Mouse (Mus musculus): ENCODE data around the gene Dpp10.

Dpp10 gene

DNA sequence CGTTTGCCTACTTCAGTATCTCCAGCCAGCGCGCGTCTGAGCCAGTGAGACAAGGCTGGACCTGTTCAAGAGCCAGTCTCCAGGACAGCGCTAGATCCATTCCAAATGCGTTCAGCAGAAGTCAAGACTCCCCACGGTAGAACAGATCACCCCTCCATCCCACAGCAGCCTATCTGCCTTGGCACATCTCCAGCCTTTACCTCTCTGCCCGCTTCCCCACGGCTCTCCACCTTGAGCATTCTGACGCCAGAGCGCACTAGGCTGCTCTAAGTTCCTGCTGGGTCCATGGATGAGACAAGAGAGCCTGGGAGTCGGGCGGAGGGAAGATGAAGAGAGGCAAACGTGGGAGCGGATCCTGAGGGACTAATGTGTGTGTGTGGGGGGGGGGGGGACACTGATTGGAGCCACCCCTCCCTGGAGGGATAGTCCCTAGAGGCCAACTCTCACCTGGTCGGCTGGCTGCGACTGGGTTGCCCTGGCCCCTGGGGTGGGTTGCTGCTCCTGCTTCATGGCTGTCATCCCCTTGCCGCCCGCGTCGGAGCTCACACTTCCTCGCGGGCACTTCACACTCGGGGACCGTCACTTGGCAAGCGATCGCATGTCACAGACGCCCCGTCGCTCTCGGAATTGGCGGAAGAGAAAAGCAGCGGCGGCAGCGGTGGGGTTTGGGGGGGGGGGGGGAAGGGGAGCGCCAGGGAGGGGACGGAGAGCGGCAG lies at the start of gene Dpp10:
Gene Dpp10, minus strand, starts transcription at position 635 of the 716 bp plus-strand sequence.
- no peak for DNase-seq (ENCODE audit: low read depth, low spot score)

DNA sequence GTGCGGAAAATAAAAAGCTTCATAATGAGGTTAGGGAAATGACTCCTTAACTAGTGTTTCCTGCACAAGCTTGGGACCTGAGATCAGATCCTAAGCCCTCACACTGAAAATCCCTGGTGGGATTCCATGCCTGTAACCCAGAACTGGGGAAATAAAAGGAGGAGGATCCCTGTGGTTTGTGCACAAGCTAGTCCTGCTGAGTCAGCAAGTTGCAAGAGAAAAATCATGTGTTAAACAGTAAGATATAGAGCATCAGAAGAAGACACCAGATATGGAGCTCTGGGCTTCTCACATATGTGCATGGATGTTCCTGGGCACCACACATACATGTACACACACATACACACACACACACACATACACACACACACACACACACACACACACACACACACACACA lies 3.2 kb upstream of the Dpp10 start:
- no peak for DNase-seq (ENCODE audit: low read depth, low spot score)

DNA sequence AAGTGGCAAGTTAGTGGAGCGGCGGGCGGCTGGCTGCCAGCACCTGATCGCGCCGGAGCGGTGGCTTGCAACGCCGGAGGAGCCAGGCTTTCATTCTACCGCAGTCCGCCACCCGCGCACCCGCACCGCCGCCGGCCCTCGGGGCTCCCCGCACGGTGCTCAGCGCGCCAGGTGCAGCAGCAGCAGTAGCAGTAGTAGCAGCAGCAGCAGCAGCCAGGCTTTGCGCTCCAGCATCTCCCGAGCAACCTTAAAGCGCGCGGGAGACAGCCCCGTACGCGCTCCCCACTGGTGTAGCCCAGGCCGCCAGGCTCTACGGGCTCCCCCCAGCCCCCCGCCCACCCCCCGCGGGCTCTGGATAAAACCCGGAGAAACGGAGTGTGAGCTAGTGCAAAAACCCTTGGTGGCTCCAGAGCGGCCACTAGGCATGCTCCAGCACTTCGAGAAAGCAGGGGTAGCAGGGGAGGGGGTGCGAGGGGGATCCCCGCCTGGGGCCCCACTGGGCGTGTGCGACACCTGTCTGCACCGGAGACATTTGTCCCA lies 472 bp upstream of the Dpp10 start:
- peak; percentile 61 for DNase-seq (ENCODE audit: low read depth, low spot score)

DNA sequence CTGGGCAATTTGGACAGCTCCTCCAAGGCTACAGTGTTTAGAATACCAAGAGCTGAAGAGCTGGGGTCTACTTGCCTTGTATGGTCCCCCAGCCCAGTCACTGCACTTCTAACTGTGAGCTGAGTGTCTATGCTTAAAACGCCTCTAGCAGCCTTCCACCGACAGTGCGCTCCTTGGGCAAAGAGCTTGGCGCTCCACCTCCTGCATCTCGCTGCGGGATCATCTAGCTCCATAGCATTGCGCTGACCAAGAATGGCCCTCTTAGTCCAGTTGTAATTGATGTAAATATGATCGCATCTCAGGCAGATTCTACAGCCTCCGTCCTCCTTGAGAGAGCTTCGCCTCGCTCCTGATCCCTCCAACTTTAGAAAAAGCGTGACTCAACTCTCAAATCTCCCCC lies 1.2 kb downstream of the Dpp10 start:
- DNase-seq (ENCODE audit: low read depth, low spot score): no peak

DNA sequence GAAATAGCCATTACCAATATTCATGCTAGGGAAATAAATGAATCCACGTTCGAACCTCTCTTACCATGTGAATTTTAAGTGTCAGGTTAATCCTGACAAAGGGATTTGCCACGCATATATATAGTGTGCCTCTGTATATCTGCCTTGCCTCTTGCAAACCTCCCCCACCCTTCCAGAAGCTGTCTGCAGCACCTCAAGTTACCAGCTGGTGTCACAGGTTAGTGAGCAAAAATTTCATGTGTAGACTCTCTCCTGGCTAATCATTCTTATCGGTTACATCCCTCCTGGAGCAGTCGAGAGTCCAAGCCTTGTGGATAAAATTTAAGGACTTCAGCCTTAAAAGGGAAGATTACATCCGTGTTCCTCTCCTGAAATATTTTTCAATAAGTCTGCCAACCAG lies 1.9 kb downstream of the Dpp10 start:
- DNase-seq (ENCODE audit: low read depth, low spot score): no peak

DNA sequence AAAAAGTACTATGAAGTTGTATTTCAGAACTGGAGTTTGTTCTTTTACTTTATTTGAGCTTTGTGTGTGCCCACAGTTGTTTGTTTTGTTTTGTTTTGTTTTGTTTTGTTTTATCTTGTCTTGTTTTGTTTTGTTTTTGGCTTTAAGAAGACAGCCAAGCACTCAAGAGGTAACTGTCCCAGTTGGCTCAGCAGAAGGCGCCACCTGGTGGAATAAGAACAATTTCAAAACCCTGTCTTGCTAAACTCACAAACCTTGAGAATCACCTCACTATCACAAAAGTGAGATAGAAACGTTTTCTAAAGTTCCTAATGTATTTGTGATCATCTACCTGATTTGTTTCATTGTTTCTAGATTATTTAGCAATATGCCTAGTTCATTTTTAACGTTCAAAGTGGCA lies 3.8 kb downstream of the Dpp10 start:
- DNase-seq (ENCODE audit: low read depth, low spot score): no peak

DNA sequence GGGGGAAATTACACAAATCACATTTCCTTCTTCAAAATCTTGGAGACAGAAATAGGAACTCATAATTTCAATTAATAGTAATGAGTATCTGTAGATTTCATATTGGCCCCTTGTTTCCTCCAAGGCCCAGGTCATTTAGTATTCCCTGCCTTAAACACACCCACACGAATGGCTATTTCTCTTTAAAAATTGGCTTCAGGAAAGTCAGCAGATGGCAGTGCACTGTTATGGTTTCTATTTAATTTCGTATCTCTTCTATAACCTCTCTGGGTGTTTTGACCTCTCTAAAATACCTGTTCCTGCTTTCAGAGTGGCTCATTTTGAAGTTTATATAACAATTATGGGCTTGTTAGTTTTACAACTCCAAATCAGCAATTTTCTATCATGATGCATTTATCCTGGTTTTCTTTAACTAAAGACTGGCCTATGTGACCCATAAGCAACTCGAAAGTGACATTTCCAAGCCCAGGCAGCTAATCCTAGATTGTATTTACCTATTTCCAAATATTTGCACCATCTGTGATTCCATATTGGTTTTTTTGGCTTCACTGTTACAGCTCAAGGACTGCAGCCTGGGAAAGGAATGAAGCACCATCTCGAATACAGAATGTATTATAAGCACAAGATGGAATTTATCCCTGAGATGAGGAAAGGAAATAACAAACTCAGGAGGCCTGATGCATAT lies 9.9 kb downstream of the Dpp10 start:
- no peak for DNase-seq (ENCODE audit: low read depth, low spot score)

DNA sequence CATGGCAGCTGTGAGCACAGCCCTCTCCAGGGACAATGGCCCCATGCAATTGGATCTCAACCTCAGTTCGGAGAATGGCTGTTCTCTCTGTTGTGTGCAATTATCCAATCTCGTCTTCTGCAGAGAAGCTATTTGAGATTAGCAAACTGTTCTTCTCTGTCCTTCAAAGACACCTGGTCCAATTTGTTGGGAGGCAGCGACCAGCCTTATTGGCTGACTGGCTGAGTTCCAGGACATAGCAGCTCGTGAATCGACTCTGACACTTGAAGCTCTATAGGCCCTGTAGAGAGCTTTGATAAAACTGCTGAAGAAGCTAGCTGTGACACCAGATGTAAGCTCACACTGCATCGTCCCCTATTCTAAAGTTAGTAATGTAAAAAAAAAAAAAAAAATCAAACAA lies 12.7 kb downstream of the Dpp10 start:
- no peak for DNase-seq (ENCODE audit: low read depth, low spot score)

DNA sequence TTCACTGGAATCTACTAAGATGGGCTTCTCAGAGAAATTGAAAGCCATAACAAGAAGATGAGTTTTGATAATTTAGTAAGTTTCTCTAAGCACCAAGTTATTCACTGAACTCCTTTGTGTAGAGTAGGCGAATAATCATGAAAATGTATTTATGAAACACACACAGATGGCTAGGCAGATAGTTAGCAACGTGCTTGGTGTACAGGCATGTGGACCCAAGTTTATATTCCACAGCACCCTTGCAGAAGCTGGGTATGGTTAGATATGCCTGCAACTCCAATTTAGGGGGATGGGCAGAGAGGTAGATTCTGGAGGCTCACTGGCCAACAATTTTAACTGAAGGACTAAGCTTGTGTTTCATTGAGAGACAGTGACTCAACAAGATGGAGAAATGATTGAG lies 13.4 kb downstream of the Dpp10 start:
- no peak for DNase-seq (ENCODE audit: low read depth, low spot score)

DNA sequence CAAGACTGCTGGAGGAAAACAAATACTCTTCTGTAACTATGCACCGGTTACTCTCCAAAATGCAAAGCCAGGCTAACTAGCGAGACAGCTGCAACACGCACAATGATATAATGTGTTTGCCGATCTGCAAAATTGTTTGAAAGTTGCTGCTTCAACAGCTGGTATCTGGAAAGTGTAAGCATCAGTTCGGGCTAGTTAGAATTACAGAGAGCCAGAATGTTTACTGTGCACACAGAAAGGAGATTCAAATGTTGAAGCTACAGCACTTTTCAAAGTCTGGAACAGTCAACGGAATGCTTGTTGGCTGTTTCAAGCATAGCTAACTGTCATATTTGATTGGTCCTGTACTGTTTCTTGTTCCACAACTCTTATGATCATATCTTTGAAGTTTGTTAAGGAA lies 42.6 kb downstream of the Dpp10 start:
- peak; percentile 10 for DNase-seq (ENCODE audit: low read depth, low spot score)

DNA sequence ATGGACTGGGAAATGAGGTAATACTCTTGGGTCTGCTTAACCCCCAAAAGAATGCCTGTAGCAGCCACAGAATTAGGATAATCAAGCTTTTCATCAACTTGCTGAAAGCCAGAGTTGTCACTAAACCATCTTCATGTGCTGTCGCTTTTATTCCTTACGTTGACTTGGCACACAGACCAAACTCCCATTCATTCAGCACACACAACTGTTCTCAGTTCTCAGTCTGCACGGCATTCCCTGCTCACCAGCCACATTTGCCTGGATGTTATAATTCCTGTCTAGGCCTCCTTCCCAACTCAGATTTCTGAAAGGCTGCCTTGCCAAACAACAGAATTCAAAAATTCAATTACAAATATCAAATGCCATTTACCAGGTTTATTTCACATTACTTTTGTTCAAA lies 49.6 kb downstream of the Dpp10 start:
- DNase-seq (ENCODE audit: low read depth, low spot score): no peak

DNA sequence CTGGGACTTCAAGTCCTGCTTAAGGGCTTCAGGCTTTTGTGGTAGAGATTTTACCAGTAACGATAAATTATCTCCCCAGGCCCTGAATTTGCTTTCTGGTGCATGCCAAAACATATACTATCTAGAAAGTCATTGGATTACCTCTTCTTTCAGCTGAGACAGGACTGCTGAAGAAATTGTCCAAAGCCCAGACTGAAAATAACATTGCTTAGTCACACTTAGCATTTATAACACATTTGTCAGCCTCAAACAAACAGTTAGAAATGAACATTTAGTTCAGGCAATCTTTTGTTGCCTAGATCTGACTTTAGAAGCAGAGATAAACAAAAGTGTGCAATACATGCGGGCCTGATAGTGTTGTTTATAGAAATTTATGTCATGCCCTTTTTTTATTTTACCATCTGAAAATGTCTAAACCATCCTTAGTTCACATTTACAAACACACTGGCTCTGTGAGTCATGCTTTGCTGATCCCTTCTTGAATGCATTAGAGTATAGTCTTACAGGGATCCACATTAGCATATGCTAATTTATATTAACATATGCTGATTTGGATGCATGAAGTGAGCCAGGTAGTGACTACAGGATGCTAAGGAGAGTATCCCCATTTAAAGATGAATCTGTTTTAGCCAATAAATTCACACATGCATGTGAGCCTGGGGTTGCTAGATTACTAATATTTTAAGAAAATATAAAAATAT lies 59.9 kb downstream of the Dpp10 start:
- DNase-seq (ENCODE audit: low read depth, low spot score): no peak

DNA sequence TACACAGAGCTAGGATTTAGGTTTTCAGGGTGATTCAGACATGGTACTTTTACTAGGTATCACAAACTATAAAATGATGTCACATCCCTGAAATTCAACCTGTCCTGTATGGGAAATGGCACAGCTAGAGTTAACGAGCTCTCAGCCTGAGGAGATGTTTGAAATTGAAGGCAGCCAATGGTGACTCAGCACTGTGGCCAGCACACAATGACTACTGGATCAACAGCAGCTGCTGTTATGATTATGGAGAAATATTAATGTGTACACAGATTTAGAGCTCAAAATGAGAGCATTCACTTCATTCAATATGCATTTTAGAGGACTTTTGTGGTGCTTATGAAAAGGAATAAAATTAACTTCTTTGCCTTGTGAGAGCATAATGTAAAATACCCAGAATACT lies 66.8 kb downstream of the Dpp10 start:
- DNase-seq (ENCODE audit: low read depth, low spot score): no peak

DNA sequence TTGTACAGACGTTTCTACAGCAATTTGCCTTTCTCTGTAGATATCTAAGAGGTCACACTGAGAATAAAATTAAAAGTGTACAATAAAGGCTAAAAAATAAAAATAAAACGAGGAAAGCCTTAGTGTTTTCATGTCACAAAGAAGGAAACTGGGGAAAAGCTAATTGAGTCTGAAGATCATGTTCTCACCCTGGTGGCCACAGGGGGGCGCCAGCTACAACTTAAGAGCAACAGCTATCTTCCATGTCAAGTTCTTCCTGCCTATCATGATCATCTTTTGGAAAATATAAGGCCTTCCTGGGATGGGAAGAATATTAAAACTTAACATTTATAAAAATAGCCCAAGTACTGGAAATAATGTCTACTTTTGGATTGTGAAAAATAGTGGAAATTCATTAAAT lies 70.7 kb downstream of the Dpp10 start:
- DNase-seq (ENCODE audit: low read depth, low spot score): no peak

DNA sequence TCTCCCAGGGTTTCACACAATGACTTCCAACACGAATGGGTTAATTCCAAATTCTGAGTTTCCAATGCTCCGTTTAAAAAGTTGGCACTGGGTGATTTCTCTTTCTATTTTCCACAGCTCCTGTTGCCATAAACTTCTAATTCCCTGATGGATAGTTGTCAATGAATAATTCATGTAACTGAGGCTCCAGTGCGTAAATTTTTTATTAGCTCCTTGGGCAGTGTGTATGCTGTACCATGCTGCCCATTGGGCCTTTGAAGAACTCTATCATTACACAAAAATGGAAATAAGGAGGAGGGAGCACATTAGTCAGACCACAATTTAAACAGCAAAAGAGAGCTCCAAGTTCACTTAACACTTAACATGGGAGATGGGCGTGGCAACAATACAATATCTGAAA lies 99.2 kb downstream of the Dpp10 start:
- no peak for DNase-seq (ENCODE audit: low read depth, low spot score)

DNA sequence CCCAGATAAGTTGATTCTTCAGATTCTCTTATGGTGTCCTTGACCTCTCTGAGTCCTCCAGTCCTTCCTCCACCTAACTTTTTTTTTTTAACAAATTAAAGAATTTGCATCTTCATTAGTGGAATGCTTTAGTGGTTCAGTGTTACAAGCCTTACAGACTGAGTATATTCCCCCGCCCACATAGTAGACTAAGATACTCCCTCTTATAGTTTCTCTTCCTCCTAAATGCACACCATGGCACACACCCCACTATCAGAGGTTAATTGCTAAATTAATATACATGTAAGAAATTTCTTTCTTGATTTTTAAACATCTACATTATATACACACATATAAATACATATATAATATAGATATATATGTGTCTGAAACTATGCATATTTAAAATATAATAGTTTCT lies 104.5 kb downstream of the Dpp10 start:
- DNase-seq (ENCODE audit: low read depth, low spot score): no peak

DNA sequence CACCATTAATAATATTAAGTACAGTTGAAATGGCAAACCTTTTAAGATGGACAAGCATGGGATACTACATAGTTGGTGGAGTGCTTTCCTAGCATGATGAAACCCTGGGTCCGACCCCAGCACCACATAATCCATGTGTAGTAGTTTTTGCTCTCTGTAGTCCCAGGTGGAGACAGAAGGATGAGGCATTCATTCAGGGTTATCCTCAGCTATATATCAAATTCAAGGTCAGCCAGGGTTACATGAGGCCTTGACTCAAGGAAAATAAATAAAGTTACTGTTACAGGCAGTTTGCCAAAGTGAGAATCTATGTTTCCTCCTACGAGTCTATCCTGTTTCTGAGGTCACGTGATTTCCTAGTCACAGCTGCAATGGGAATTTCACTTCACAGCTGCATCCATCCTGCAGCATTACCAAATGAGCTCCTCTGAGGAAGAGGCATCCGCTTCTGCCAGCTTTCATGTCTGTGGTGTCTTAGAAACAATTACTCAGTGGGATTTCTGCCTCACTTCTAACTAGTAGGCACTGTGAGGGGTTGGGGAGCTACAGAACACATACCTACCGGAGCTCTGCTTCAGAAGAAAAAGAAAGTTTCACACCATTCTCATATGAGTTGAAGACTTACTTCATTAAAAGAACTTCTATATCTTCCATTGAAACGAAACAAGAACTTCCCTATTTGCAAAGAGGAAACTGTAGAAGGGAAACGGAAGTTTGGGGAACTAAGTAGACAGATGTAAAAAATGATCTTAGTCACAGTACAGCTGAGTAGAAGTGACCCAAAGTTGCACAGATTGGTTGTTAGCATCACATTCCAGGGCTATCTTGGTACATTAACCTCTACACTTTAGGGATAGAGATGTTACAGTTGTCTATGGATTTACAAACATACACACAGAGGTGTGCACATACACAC lies 111.3 kb downstream of the Dpp10 start:
- DNase-seq (ENCODE audit: low read depth, low spot score): no peak

DNA sequence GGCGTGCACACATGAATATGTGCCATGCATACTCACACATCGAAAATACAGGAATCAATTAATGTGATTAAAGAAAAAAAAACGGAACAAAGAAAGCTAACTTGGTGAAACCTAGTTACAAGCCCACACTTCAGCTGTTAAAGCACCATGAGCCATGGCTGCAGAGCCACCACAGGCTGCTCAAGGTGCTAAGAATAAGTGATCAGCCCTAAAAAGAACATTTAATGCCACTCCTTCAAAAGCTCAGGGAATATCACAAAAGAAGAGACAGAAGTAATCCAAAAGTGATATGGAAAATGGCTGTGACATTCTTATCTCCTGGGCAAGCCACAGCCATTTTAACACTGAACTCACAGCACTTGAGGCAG lies 117.4 kb downstream of the Dpp10 start:
- DNase-seq (ENCODE audit: low read depth, low spot score): no peak

DNA sequence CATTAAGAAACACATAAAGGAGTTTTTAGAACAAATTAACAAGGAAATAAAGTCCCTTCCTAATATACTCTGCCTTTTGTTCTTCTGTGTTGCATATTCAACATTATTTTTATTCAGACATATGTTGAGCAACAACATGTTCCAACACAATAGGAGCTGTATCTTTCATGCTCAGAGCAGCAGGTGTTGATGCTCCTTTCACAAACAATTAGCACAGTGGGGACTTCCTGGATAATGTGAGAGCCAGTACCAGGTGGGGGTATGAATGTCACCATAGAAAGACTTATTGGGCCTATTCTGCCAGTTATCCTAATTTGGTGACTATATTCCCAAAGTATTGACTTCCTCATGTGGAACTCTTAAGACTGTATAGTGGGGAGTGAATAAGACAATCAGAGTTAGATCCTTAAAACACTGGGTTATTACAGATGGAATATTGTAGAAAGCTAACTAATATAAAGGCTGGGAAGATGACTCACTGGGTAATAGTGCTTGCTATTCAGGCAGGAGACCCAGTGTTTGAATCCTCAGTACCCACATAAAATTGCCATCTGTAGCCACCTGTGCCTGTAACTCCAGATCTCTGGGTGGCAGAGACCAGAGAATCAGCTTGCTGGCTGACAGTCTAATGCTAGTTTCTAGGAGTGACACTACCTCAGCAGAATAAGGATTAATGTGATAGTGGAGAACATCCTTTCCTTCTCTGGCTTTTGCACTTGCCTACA lies 117.9 kb downstream of the Dpp10 start:
- DNase-seq (ENCODE audit: low read depth, low spot score): no peak

DNA sequence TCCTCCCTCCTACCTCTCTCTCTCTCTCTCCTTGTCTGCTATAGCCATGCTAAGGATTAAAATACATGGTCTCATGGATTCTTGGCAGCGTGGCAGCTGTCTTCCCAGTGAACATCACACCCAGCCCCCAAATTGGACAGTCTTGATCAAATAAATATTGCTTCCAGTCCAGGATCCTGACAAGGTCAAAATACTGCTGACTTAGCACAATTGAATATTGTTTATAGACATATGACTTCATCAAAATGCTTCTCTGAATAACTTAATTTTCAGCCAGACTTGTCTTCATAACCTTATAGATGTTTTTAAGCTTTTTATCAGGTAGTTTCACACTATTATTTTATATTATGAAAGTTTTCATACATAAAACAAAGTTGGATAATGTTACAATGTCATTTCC lies 120.5 kb downstream of the Dpp10 start:
- DNase-seq (ENCODE audit: low read depth, low spot score): no peak

DNA sequence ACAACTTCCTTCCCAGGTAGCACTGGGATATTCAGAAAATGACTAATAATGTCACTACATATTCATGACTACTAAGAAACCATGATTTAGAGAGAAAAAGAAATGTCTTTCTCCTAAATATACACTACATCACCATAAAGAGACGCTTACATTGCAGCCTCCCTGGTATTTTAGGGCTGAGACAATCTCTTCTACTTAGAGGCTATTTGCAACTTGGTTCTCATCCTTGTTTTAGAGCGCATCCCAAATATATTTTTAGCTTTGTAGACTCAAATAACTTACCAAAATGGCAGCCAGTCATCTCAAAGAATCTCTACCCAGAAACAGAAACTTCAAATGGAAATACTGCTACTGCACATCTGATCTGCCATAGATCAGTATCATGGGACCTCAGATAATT lies 121.5 kb downstream of the Dpp10 start:
- no peak for DNase-seq (ENCODE audit: low read depth, low spot score)
